Mouse (Mus musculus) hindbrain, postnatal 0 days (tissue): ENCODE measurements at regions not wholly inside any gene's neighbourhood (a gene's known extent, or its start where the extent isn't known, plus 50 kb on each side); places are given as distances from the start of the nearest gene placed in this dataset.

Source experiments
- ATAC-seq: fragments of 200-750 bp; cut with Nextera tagmentation; 2 replicates; pipeline ENCODE4 v1.8.0; 2017; ENCODE audit warnings: mild to moderate bottlenecking, moderate TSS enrichment, moderate library complexity
- DNase-seq: peaks from one replicate; pipeline ENCODE4 v3.0.0-alpha.2; 2015; ENCODE audit warnings: low spot score
- H3K27ac ChIP-seq: fragments of 300-500 bp; sonication (generic); 2 replicates; pipeline ENCODE4 v1.5.1; 2014; ENCODE audit warnings: mild to moderate bottlenecking
- H3K27me3 ChIP-seq: fragments of 300-500 bp; sonication (generic); 2 replicates; pipeline ENCODE4 v1.6.1; 2014; ENCODE audit warnings: low read length, mixed read lengths; ENCODE audit not compliant: insufficient read depth
- H3K36me3 ChIP-seq: fragments of 300-500 bp; sonication (generic); 2 replicates; pipeline ENCODE4 v1.6.1; 2014; ENCODE audit warnings: low read length, mixed read lengths; ENCODE audit not compliant: insufficient read depth
- H3K4me1 ChIP-seq: fragments of 300-500 bp; sonication (generic); 2 replicates; pipeline ENCODE4 v1.6.1; 2014; ENCODE audit warnings: antibody characterized with exemption, low read length, mixed read lengths; ENCODE audit not compliant: insufficient read depth
- H3K4me2 ChIP-seq: fragments of 300-500 bp; sonication (generic); 2 replicates; pipeline ENCODE4 v1.6.1; 2014; ENCODE audit warnings: low read depth, mild to moderate bottlenecking, low read length, moderate library complexity, mixed read lengths
- H3K4me3 ChIP-seq: fragments of 300-500 bp; sonication (generic); 2 replicates; pipeline ENCODE4 v1.5.1; 2014; ENCODE audit warnings: low read length
- H3K9ac ChIP-seq: fragments of 300-500 bp; sonication (generic); replicated peaks from 2 replicates; pipeline ENCODE4 v1.6.1; 2014; ENCODE audit warnings: mild to moderate bottlenecking, low read length, moderate library complexity, mixed read lengths
- H3K9me3 ChIP-seq: fragments of 300-500 bp; sonication (generic); 2 replicates; pipeline ENCODE4 v1.6.1; 2016; ENCODE audit warnings: low read length, mixed read lengths
- CTCF ChIP-seq: IDR thresholded peaks from 2 replicates; pipeline ENCODE4 v1.5.1; 2016; ENCODE audit warnings: antibody characterized with exemption, control low read depth, low read depth
- WGBS: fragments of 180-500 bp; shearing (Covaris S2); extraction: QIAGEN DNeasy Blood & Tissue Kit; methylation state at CpG from one replicate; pipeline ENCODE4 v1.1.7; 2014; 5-methylcytosine and 5-hydroxymethylcytosine counted together

DNA sequence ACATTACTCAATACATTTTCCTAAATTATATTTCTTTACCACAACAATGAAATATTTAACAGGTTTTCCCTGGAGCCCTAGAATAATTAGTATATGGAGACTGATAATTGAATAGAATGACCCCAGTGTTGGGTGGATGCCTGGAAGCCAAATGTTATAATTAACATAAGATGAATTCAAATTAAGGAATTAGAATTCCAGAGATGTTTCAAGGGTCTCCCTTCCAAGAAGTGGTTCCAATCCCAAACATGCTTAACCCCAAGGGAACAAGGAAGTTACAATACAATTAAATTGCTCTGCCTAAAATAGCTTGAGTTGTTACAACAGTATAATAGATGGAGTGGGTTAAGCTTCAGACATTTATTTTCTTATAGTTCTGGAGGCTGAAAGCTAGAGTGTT lies 185.3 kb upstream of the Adam34 start:
- H3K9ac ChIP-seq: no peak overlapping the region
- H3K36me3 ChIP-seq: no peaks in the 10 kb centered on the region
- no peak overlapping the region for H3K27ac ChIP-seq
- H3K9me3 ChIP-seq: no peaks in the 10 kb centered on the region
- DNase-seq (peak; percentile 7), ATAC-seq (no peak)
- H3K4me3 ChIP-seq: no peak overlapping the region
- H3K4me2 ChIP-seq: no peak overlapping the region
- no peak for TF ChIP-seq CTCF
- H3K4me1 ChIP-seq: no peaks in the 10 kb centered on the region
- H3K27me3 ChIP-seq: no peaks in the 10 kb centered on the region

DNA sequence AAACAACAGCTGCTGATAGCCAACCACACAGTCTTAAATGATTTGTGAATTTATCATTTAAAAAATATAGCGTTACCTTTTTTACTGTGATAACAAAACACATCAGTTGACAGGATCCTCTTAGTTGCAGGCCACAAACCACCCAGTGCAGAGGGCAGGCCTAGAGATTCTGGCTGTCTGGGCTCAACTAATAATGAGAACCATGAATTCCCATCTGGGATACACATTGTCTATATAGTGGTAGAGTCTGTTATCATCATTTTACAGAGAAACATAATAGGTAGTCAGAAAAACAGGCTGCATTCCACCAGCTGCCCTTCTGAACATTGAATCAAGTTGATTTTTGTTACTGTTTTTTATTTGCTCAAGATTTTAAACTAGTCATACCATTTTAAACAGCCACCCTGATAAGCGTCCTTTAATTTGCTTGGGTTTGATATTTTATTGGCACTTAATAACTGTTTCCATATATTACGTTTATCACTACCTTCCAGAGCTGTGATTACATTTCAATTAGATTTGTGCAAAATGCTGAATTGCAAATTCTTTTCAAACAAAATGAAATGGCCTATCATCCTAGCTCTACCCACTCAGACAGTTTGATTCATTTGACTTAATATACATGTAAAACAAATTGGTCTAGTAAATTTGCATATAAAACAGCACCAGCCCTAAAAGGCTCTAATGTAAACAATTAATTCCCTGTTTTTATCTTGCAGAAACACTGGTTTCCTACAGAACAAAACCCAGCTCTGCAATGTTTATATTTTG lies 144.2 kb upstream of the Adam34 start:
- Histone ChIP-seq H3K9me3 (no peaks in the 10 kb centered on the region), H3K4me2 (no peak overlapping the region), H3K4me3 (no peak overlapping the region), H3K9ac (no peak overlapping the region), H3K27me3 (no peaks in the 10 kb centered on the region), H3K4me1 (no peaks in the 10 kb centered on the region), H3K36me3 (no peaks in the 10 kb centered on the region), H3K27ac (no peak overlapping the region)
- no peak for ATAC-seq
- no peak for DNase-seq
- 80% methylated on average over 3 of the region's 3 CpGs for WGBS
- no peak for TF ChIP-seq CTCF
